Mouse (Mus musculus) forebrain, embryonic 14.5 days (tissue): ENCODE results near the gene Ap5m1. TPM values are rescaled to one million over a fixed set of nuclear protein-coding genes. Genes with fewer than 3 reads are reported as not detected.

Experiments used
- ATAC-seq: fragments of 200-750 bp; cut with Nextera tagmentation; 2 replicates; pipeline ENCODE4 v1.8.0; 2017; ENCODE audit warnings: mild to moderate bottlenecking, moderate library complexity
- DNase-seq: peaks from one replicate; pipeline ENCODE4 v3.0.0-alpha.2; 2015; ENCODE audit warnings: low spot score
- H3K27ac ChIP-seq: fragments of 300-500 bp; sonication (generic); 2 replicates; pipeline ENCODE4 v1.5.1; 2014; ENCODE audit warnings: low read depth, mild to moderate bottlenecking, control low read depth, low read length, moderate library complexity
- H3K27me3 ChIP-seq: fragments of 300-500 bp; sonication (generic); replicated peaks from 2 replicates; pipeline ENCODE4 v1.6.1; 2014; ENCODE audit warnings: low read length, control low read depth, mixed read lengths; ENCODE audit not compliant: control insufficient read depth, insufficient read depth
- H3K36me3 ChIP-seq: fragments of 300-500 bp; sonication (generic); 2 replicates; pipeline ENCODE4 v1.6.1; 2014; ENCODE audit warnings: low read length, control low read depth; ENCODE audit not compliant: control insufficient read depth, insufficient read depth
- H3K4me1 ChIP-seq: fragments of 300-500 bp; sonication (generic); 2 replicates; pipeline ENCODE4 v1.6.1; 2014; ENCODE audit warnings: antibody characterized with exemption, low read length, control low read depth; ENCODE audit not compliant: control insufficient read depth, insufficient read depth
- H3K4me2 ChIP-seq: fragments of 300-500 bp; sonication (generic); 2 replicates; pipeline ENCODE4 v1.6.1; 2014; ENCODE audit warnings: mild to moderate bottlenecking, control low read depth, low read length
- H3K4me3 ChIP-seq: fragments of 300-500 bp; sonication (generic); 2 replicates; pipeline ENCODE4 v1.5.1; 2014; ENCODE audit warnings: low read depth, low read length, control low read depth
- H3K9ac ChIP-seq: fragments of 300-500 bp; sonication (generic); 2 replicates; pipeline ENCODE4 v1.6.1; 2014; ENCODE audit warnings: mild to moderate bottlenecking, low read length, control low read depth, moderate library complexity
- H3K9me3 ChIP-seq: fragments of 300-500 bp; sonication (generic); replicated peaks from 2 replicates; pipeline ENCODE4 v1.6.1; 2016; ENCODE audit warnings: low read length, control low read depth, mixed read lengths; ENCODE audit not compliant: control insufficient read depth
- WGBS: fragments of 180-500 bp; shearing (Covaris S2); extraction: QIAGEN DNeasy Blood & Tissue Kit; methylation state at CpG from one replicate; pipeline ENCODE4 v1.1.7; 2014; 5-methylcytosine and 5-hydroxymethylcytosine counted together
- polyA plus RNA-seq: library from polyadenylated mRNA; unstranded; fragments of >200 nt; fragmentation: Nextera tagmentation; extraction: Ambion mirVana; gene quantifications from 2 replicates; pipeline ENCODE4 v1.2.1, GENCODE M21; 2014

Ap5m1 gene
- polyA plus RNA-seq, 1 experiment from 2014 or later = 25.9 TPM

- Histone ChIP-seq H3K4me3 (peak within 1 kb of the TSS; percentile 92), H3K9me3 (no peaks in the 10 kb centered on the region), H3K9ac (peak within 1 kb of the TSS; percentile 96), H3K4me1 (peaks cover 17% of the 10 kb centered on the region), H3K4me2 (peak within 1 kb of the TSS; percentile 74), H3K27me3 (no peaks in the 10 kb centered on the region), H3K36me3 (no peaks in the 10 kb centered on the region), H3K27ac (peak within 1 kb of the TSS; percentile 98)
- WGBS = under 1% methylated on average over 52 of the region's 53 CpGs
- peak; percentile 97 for DNase-seq
- ATAC-seq = peak; percentile 96
Observed at GRCm38 (mm10) chr14:49066274-49066823, 452 bp downstream of the Ap5m1 start, which contains the start of gene Exoc5. Exoc5 (minus strand) TSS chr14:49066653.

GRCm38 (mm10) chr14:49072837-49073236 lies 6.9 kb downstream of the Ap5m1 start:
- DNase-seq (no peak), ATAC-seq (no peak)
- H3K4me3 ChIP-seq = no peak overlapping the region
- peaks cover 2% of the 10 kb centered on the region for H3K4me1 ChIP-seq
- peaks cover 12% of the 10 kb centered on the region for H3K36me3 ChIP-seq
- no peak overlapping the region for H3K4me2 ChIP-seq
- no peaks in the 10 kb centered on the region for H3K27me3 ChIP-seq
- 96% methylated on average over 2 of the region's 2 CpGs for WGBS
- no peak overlapping the region for H3K9ac ChIP-seq
- H3K9me3 ChIP-seq = no peaks in the 10 kb centered on the region
- H3K27ac ChIP-seq = no peak overlapping the region

GRCm38 (mm10) chr14:49073896-49074295 lies 8.0 kb downstream of the Ap5m1 start:
- Histone ChIP-seq H3K27ac (no peak overlapping the region), H3K4me2 (no peak overlapping the region), H3K27me3 (no peaks in the 10 kb centered on the region), H3K4me1 (no peaks in the 10 kb centered on the region), H3K9me3 (no peaks in the 10 kb centered on the region), H3K9ac (no peak overlapping the region), H3K36me3 (peaks cover 12% of the 10 kb centered on the region), H3K4me3 (no peak overlapping the region)
- ATAC-seq = no peak
- WGBS = 92% methylated on average over 7 of the region's 7 CpGs
- no peak for DNase-seq

- ATAC-seq = no peak
- H3K27ac ChIP-seq = no peak overlapping the region
Observed at GRCm38 (mm10) chr14:49074361-49074760, 8.5 kb downstream of the Ap5m1 start.

GRCm38 (mm10) chr14:49078820-49079219 lies 12.9 kb downstream of the Ap5m1 start:
- no peak overlapping the region for H3K4me2 ChIP-seq
- peaks cover 29% of the 10 kb centered on the region for H3K36me3 ChIP-seq
- 95% methylated on average over 2 of the region's 2 CpGs for WGBS
- H3K9ac ChIP-seq = no peak overlapping the region
- no peaks in the 10 kb centered on the region for H3K9me3 ChIP-seq
- DNase-seq (no peak), ATAC-seq (no peak)
- H3K4me1 ChIP-seq = no peaks in the 10 kb centered on the region
- no peaks in the 10 kb centered on the region for H3K27me3 ChIP-seq
- H3K4me3 ChIP-seq = no peak overlapping the region
- H3K27ac ChIP-seq = no peak overlapping the region

More at GRCm38 (mm10) chr14:49074361-49074760, 8.5 kb downstream of the Ap5m1 start:
- Histone ChIP-seq H3K4me3 (no peak overlapping the region), H3K4me1 (no peaks in the 10 kb centered on the region), H3K36me3 (peaks cover 12% of the 10 kb centered on the region), H3K9me3 (no peaks in the 10 kb centered on the region), H3K4me2 (no peak overlapping the region), H3K9ac (no peak overlapping the region), H3K27me3 (no peaks in the 10 kb centered on the region)
- whole genome bisulfite sequencing = 62% methylated on average over 2 of the region's 2 CpGs
- DNase-seq = no peak

GRCm38 (mm10) chr14:49086522-49086921 lies 20.6 kb downstream of the Ap5m1 start:
- no peak for DNase-seq
- no peak for ATAC-seq

GRCm38 (mm10) chr14:49088155-49089048 lies 22.5 kb downstream of the Ap5m1 start:
- H3K4me3 ChIP-seq = no peak overlapping the region
- H3K9ac ChIP-seq = no peak overlapping the region
- no peaks in the 10 kb centered on the region for H3K4me1 ChIP-seq
- DNase-seq (peak; percentile 5), ATAC-seq (no peak)
- no peak overlapping the region for H3K4me2 ChIP-seq
- no peaks in the 10 kb centered on the region for H3K9me3 ChIP-seq
- 5% methylated on average over 14 of the region's 14 CpGs for WGBS
- H3K27me3 ChIP-seq = no peaks in the 10 kb centered on the region
- H3K36me3 ChIP-seq = peaks cover 25% of the 10 kb centered on the region
- H3K27ac ChIP-seq = no peak overlapping the region

More at GRCm38 (mm10) chr14:49086522-49086921, 20.6 kb downstream of the Ap5m1 start:
- Histone ChIP-seq H3K4me3 (no peak overlapping the region), H3K9ac (no peak overlapping the region), H3K27ac (no peak overlapping the region), H3K9me3 (no peaks in the 10 kb centered on the region), H3K36me3 (peaks cover 33% of the 10 kb centered on the region), H3K27me3 (no peaks in the 10 kb centered on the region), H3K4me2 (no peak overlapping the region), H3K4me1 (no peaks in the 10 kb centered on the region)
- WGBS = 80% methylated on average over 4 of the region's 4 CpGs

- Histone ChIP-seq H3K4me2 (no peak overlapping the region), H3K9ac (no peak overlapping the region), H3K4me3 (no peak overlapping the region), H3K9me3 (no peaks in the 10 kb centered on the region), H3K4me1 (no peaks in the 10 kb centered on the region), H3K27me3 (no peaks in the 10 kb centered on the region), H3K27ac (no peak overlapping the region), H3K36me3 (peaks cover 13% of the 10 kb centered on the region)
- no peak for ATAC-seq
- WGBS = 2% methylated on average over 6 of the region's 6 CpGs
- DNase-seq = peak; percentile 17
Observed at GRCm38 (mm10) chr14:49089461-49090058, 23.7 kb downstream of the Ap5m1 start.
